Mouse (Mus musculus) liver, adult 2 months (tissue): Measurements from ENCODE around the gene Kpnb1. TPM values are rescaled to one million over a fixed set of nuclear protein-coding genes. Genes with fewer than 3 reads are reported as not detected.
A peak's percentile ranks its signal among the peaks of the same experiment; 100 is the strongest.

Source experiments
- DNase-seq: peaks from one replicate; pipeline ENCODE4 v3.0.0-alpha.2; 2011; ENCODE audit warnings: low read depth, low spot score; ENCODE audit errors: extremely low read depth
- H3K27ac ChIP-seq: fragments of 200-500 bp; replicated peaks from 2 replicates; pipeline ENCODE4 v1.5.1; 2012; ENCODE audit warnings: low read depth, mild to moderate bottlenecking, control low read depth, inconsistent platforms, low read length; ENCODE audit not compliant: insufficient read depth
- H3K27me3 ChIP-seq: fragments of 200-500 bp; 2 replicates; pipeline ENCODE4 v1.6.1; 2012; ENCODE audit warnings: mild to moderate bottlenecking, moderate library complexity, low read length, inconsistent platforms; ENCODE audit not compliant: control insufficient read depth, insufficient read depth
- H3K36me3 ChIP-seq: fragments of 200-500 bp; 2 replicates; pipeline ENCODE4 v1.6.1; 2012; ENCODE audit warnings: low read length, inconsistent platforms; ENCODE audit not compliant: control insufficient read depth, insufficient read depth
- H3K4me1 ChIP-seq: fragments of 200-500 bp; 2 replicates; pipeline ENCODE4 v1.6.1; 2011; ENCODE audit warnings: low read length; ENCODE audit not compliant: control insufficient read depth, insufficient read depth
- H3K4me3 ChIP-seq: fragments of 200-500 bp; 2 replicates; pipeline ENCODE4 v1.5.1; 2011; ENCODE audit warnings: low read depth, mild to moderate bottlenecking, control low read depth, low read length, moderate library complexity; ENCODE audit not compliant: insufficient read depth
- H3K79me2 ChIP-seq: fragments of 200-500 bp; 2 replicates; pipeline ENCODE4 v1.6.1; 2012; ENCODE audit warnings: inconsistent platforms, mild to moderate bottlenecking, low read length, moderate library complexity; ENCODE audit not compliant: control insufficient read depth, insufficient read depth
- H3K9ac ChIP-seq: fragments of 200-500 bp; 2 replicates; pipeline ENCODE4 v1.6.1; 2012; ENCODE audit warnings: low read depth, mild to moderate bottlenecking, control low read depth, inconsistent platforms, low read length
- CTCF ChIP-seq: fragments of 200-500 bp; IDR thresholded peaks from 2 replicates; pipeline ENCODE4 v1.5.1; 2011; ENCODE audit warnings: low read depth, low read length, control low read depth
- POLR2A ChIP-seq: fragments of 200-500 bp; IDR thresholded peaks from 2 replicates; pipeline ENCODE4 v1.6.1; 2011; ENCODE audit warnings: low read length, control low read depth; ENCODE audit not compliant: insufficient read depth; ENCODE audit errors: extremely low read depth
- WGBS: fragments of 180-500 bp; shearing (Covaris S2); methylation state at CpG from one replicate; pipeline ENCODE4 v1.1.7; 2018; 5-methylcytosine and 5-hydroxymethylcytosine counted together
- polyA plus RNA-seq: library from polyadenylated mRNA; depleted of rRNA; stranded (reverse); fragments of >200 nt; gene quantifications from 2 replicates; pipeline ENCODE4 v1.2.3, GENCODE M21; 2012
- total RNA-seq: library from RNA; depleted of rRNA; stranded (reverse); fragments of >200 nt; gene quantifications from 2 replicates; pipeline ENCODE4 v1.2.3, GENCODE M21; 2014

Kpnb1 gene
- total and polyA plus RNA-seq, 2 experiments = 14.9 to 40.7 TPM

- no peak for DNase-seq
- peak overlapping the region; percentile 96 for H3K9ac ChIP-seq
- peaks cover 10% of the 10 kb centered on the region for H3K4me1 ChIP-seq
- peak overlapping the region; percentile 74 for H3K4me3 ChIP-seq
- no peaks in the 10 kb centered on the region for H3K79me2 ChIP-seq
- no peaks in the 10 kb centered on the region for H3K27me3 ChIP-seq
- WGBS = 27% methylated on average over 68 of the region's 69 CpGs
- H3K36me3 ChIP-seq = no peaks in the 10 kb centered on the region
- TF ChIP-seq CTCF (no peak), POLR2A (no peak)
- peak overlapping the region; percentile 33 for H3K27ac ChIP-seq
Observed at GRCm38 (mm10) chr11:97138554-97139226, 49.0 kb downstream of the Kpnb1 start.

- H3K9ac ChIP-seq = no peak overlapping the region
- H3K36me3 ChIP-seq = no peaks in the 10 kb centered on the region
- no peaks in the 10 kb centered on the region for H3K27me3 ChIP-seq
- H3K27ac ChIP-seq = no peak overlapping the region
- no peak for DNase-seq
- WGBS = 59% methylated on average over 5 of the region's 5 CpGs
- TF ChIP-seq CTCF = no peak
- no peak for TF ChIP-seq POLR2A
- peaks cover 5% of the 10 kb centered on the region for H3K4me1 ChIP-seq
- H3K4me3 ChIP-seq = no peak overlapping the region
- no peaks in the 10 kb centered on the region for H3K79me2 ChIP-seq
Observed at GRCm38 (mm10) chr11:97133270-97133669, 54.4 kb downstream of the Kpnb1 start.

GRCm38 (mm10) chr11:97132185-97132584 is 55.5 kb downstream of the Kpnb1 start:
- H3K4me1 ChIP-seq = peaks cover 5% of the 10 kb centered on the region

GRCm38 (mm10) chr11:97131683-97132082 is 56.0 kb downstream of the Kpnb1 start:
- no peak for TF ChIP-seq POLR2A
- no peak for TF ChIP-seq CTCF
- no peaks in the 10 kb centered on the region for H3K36me3 ChIP-seq
- peaks cover 5% of the 10 kb centered on the region for H3K4me1 ChIP-seq
- H3K27me3 ChIP-seq = no peaks in the 10 kb centered on the region
- no peak for DNase-seq
- H3K9ac ChIP-seq = no peak overlapping the region
- no peak overlapping the region for H3K27ac ChIP-seq
- H3K4me3 ChIP-seq = no peak overlapping the region
- WGBS = 84% methylated on average over 2 of the region's 2 CpGs
- no peaks in the 10 kb centered on the region for H3K79me2 ChIP-seq

More at GRCm38 (mm10) chr11:97132185-97132584, 55.5 kb downstream of the Kpnb1 start:
- Histone ChIP-seq H3K4me3 (no peak overlapping the region), H3K79me2 (no peaks in the 10 kb centered on the region), H3K27me3 (no peaks in the 10 kb centered on the region), H3K9ac (no peak overlapping the region), H3K36me3 (no peaks in the 10 kb centered on the region), H3K27ac (no peak overlapping the region)
- WGBS = 43% methylated on average over 6 of the region's 6 CpGs
- no peak for TF ChIP-seq POLR2A
- no peak for TF ChIP-seq CTCF
- DNase-seq = no peak

- no peak overlapping the region for H3K4me3 ChIP-seq
- WGBS = 74% methylated on average over 7 of the region's 7 CpGs
- no peak for DNase-seq
- no peak for TF ChIP-seq POLR2A
- no peak for TF ChIP-seq CTCF
- H3K9ac ChIP-seq = no peak overlapping the region
- peaks cover 2% of the 10 kb centered on the region; the same call in 1 of the 2 replicates for H3K4me1 ChIP-seq
- H3K27ac ChIP-seq = no peak overlapping the region
- no peaks in the 10 kb centered on the region for H3K36me3 ChIP-seq
- H3K79me2 ChIP-seq = no peaks in the 10 kb centered on the region
- no peaks in the 10 kb centered on the region for H3K27me3 ChIP-seq
Observed at GRCm38 (mm10) chr11:97130318-97130717, 57.4 kb downstream of the Kpnb1 start.

GRCm38 (mm10) chr11:97128956-97129355 is 58.7 kb downstream of the Kpnb1 start:
- no peaks in the 10 kb centered on the region for H3K79me2 ChIP-seq
- no peaks in the 10 kb centered on the region for H3K4me1 ChIP-seq
- H3K27ac ChIP-seq = no peak overlapping the region
- H3K4me3 ChIP-seq = no peak overlapping the region
- WGBS = 80% methylated on average over 3 of the region's 3 CpGs
- TF ChIP-seq CTCF (no peak), POLR2A (no peak)
- no peak overlapping the region for H3K9ac ChIP-seq
- no peaks in the 10 kb centered on the region for H3K36me3 ChIP-seq
- H3K27me3 ChIP-seq = no peaks in the 10 kb centered on the region
- DNase-seq = no peak
